Mouse (Mus musculus): ENCODE results near the gene Sult1a1. TPM values are rescaled to one million over a fixed set of nuclear protein-coding genes. Genes with fewer than 3 reads are reported as not detected.
A peak's percentile ranks its signal among the peaks of the same experiment; 100 is the strongest.

Gene Sult1a1
- polyA plus RNA-seq (2012; rRNA removed): 1.5 and 1.6 TPM in 2 replicates

DNA sequence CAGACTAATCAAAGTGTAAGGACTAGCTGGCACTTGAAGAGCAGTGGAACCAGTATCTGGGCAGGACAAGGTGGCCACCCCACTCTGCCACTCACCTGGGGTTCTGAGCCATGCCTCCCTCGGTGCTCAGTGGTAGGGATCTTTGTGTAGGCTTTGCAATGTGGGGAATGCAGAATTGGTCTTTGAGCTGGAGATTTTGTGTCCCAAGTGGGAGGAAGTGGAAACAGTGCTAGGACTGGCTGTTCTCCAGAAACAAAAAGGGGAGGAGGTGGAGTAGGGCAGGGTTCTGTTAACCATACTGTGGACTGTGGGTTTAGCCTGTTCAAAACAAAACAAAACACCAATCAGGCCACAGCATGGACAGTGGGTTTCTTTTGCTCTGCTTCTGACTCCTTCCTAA lies at the start of gene Sult1a1:
Sult1a1 (minus strand) TSS at position 226 of the 400 bp plus-strand sequence.
- TF ChIP-seq CTCF (IDR thresholded peaks at IDR 0.05; ENCODE audit: borderline replicate concordance, extremely low read depth, insufficient read depth, insufficient read length) (no peak), POLR2A (IDR thresholded peaks at IDR 0.05; ENCODE audit: borderline replicate concordance, extremely low read depth, insufficient read depth, insufficient read length, poor library complexity, severe bottlenecking) (no peak)
- DNase-seq (ENCODE audit: low read depth): no peak

DNA sequence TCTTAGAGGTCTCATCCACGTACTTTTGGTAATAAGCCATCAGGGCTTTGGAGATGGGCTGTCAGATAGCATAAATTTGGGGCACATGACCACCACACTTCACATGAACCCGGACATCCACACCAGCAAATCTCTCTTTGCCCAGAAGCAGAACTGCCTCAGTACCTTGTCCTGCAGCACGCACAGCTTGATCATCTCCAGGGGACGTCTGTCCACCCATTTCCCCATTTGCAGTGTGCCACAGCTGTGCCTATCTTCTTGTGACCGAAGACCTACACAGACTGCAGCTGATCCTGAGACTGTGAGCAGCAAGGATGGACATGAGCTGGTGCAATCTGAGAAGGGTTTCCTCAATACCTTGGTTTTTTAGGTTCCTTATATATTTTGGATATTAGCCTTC lies 49.4 kb upstream of the Sult1a1 start:
- TF ChIP-seq POLR2A (IDR thresholded peaks at IDR 0.05; ENCODE audit: borderline replicate concordance, extremely low read depth, insufficient read depth, insufficient read length, poor library complexity, severe bottlenecking) (no peak), CTCF (IDR thresholded peaks at IDR 0.05; ENCODE audit: borderline replicate concordance, extremely low read depth, insufficient read depth, insufficient read length) (no peak)
- no peak for DNase-seq (ENCODE audit: low read depth)

- TF ChIP-seq POLR2A (IDR thresholded peaks at IDR 0.05; ENCODE audit: borderline replicate concordance, extremely low read depth, insufficient read depth, insufficient read length, poor library complexity, severe bottlenecking): no peak
- DNase-seq (ENCODE audit: low read depth): no peak
Observed at GRCm38 (mm10) chr7:126725077-126725476, 48.8 kb upstream of the Sult1a1 start.

DNA sequence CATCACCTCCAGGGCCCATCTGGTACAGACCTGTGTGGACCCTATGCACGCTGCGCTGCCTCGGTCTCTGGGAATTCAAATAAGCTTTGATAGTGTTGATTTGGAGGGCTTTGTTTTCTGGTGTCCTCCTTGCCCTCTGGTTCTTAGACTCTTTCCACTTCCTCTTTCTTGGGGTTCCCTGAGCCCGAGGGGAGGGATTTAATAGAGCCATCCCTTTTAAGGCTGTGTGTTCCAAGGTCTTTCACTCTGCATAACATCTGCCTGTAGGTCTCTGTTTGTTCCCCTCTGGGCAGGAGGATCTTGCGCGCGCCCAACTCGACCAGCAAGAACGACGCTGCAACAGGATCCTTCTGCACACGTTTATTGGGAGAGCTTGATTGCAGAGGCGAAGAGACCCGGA lies 45.4 kb upstream of the Sult1a1 start:
- DNase-seq (ENCODE audit: low read depth): no peak

GRCm38 (mm10) chr7:126718787-126719337 lies 42.6 kb upstream of the Sult1a1 start:
- DNase-seq (ENCODE audit: low read depth): no peak
- no peak for TF ChIP-seq POLR2A (IDR thresholded peaks at IDR 0.05; ENCODE audit: borderline replicate concordance, extremely low read depth, insufficient read depth, insufficient read length, poor library complexity, severe bottlenecking)
- peak; percentile 15; the same call in 1 of the 2 replicates for TF ChIP-seq CTCF (IDR thresholded peaks at IDR 0.05; ENCODE audit: borderline replicate concordance, extremely low read depth, insufficient read depth, insufficient read length)

More for the DNA sequence above, 45.4 kb upstream of the Sult1a1 start:
- TF ChIP-seq CTCF (IDR thresholded peaks at IDR 0.05; ENCODE audit: borderline replicate concordance, extremely low read depth, insufficient read depth, insufficient read length): no peak
- TF ChIP-seq POLR2A (IDR thresholded peaks at IDR 0.05; ENCODE audit: borderline replicate concordance, extremely low read depth, insufficient read depth, insufficient read length, poor library complexity, severe bottlenecking): no peak

GRCm38 (mm10) chr7:126717566-126717965 lies 41.3 kb upstream of the Sult1a1 start:
- TF ChIP-seq POLR2A (IDR thresholded peaks at IDR 0.05; ENCODE audit: borderline replicate concordance, extremely low read depth, insufficient read depth, insufficient read length, poor library complexity, severe bottlenecking): no peak
- TF ChIP-seq CTCF (IDR thresholded peaks at IDR 0.05; ENCODE audit: borderline replicate concordance, extremely low read depth, insufficient read depth, insufficient read length): no peak
- DNase-seq (ENCODE audit: low read depth): no peak

DNA sequence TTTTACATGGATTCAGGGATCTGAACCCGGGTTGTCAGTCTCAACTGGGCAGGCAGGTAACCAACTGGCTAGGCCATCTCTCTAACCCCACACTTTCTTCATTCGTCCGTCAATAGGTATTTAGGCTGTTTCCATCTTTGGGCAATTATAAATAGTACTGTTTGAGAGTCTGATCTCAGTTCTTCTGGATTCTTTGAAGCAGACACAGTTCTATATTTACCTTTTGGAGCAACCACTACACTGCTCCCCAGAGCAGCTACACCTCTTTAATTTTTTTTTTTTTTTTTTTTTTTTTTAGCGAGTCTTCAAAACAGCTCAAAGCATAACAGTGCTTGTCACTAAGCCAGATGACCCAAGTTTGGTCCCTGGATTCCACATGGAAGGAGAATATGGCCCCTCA lies 39.4 kb upstream of the Sult1a1 start:
- DNase-seq (ENCODE audit: low read depth): no peak
- TF ChIP-seq CTCF (IDR thresholded peaks at IDR 0.05; ENCODE audit: borderline replicate concordance, extremely low read depth, insufficient read depth, insufficient read length) (no peak), POLR2A (IDR thresholded peaks at IDR 0.05; ENCODE audit: borderline replicate concordance, extremely low read depth, insufficient read depth, insufficient read length, poor library complexity, severe bottlenecking) (no peak)

GRCm38 (mm10) chr7:126711910-126712309 lies 35.7 kb upstream of the Sult1a1 start:
- TF ChIP-seq POLR2A (IDR thresholded peaks at IDR 0.05; ENCODE audit: borderline replicate concordance, extremely low read depth, insufficient read depth, insufficient read length, poor library complexity, severe bottlenecking): no peak
- TF ChIP-seq CTCF (IDR thresholded peaks at IDR 0.05; ENCODE audit: borderline replicate concordance, extremely low read depth, insufficient read depth, insufficient read length): no peak
- no peak for DNase-seq (ENCODE audit: low read depth)

DNA sequence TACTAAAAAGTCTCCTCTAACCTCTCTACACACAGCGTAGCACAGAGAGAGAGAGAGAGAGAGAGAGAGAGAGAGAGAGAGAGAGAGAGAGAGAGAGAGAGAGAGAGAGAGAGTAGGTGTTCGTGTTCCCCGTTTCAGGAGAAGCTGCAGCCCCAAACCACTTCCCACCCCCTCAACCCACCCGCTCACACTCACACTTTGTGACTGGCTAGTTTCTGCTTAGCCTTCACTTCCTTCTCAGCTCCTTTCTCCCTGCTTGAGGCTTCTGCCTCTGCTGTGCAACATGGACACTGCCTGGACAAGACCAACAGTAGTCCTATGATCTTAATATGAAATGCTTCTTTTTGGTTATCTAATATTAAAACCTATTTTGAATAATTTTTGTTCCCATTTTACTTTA lies 34.0 kb upstream of the Sult1a1 start:
- DNase-seq (ENCODE audit: low read depth): no peak
- TF ChIP-seq POLR2A (IDR thresholded peaks at IDR 0.05; ENCODE audit: borderline replicate concordance, extremely low read depth, insufficient read depth, insufficient read length, poor library complexity, severe bottlenecking) (no peak), CTCF (IDR thresholded peaks at IDR 0.05; ENCODE audit: borderline replicate concordance, extremely low read depth, insufficient read depth, insufficient read length) (no peak)

- TF ChIP-seq CTCF (IDR thresholded peaks at IDR 0.05; ENCODE audit: borderline replicate concordance, extremely low read depth, insufficient read depth, insufficient read length) (no peak), POLR2A (IDR thresholded peaks at IDR 0.05; ENCODE audit: borderline replicate concordance, extremely low read depth, insufficient read depth, insufficient read length, poor library complexity, severe bottlenecking) (no peak)
- DNase-seq (ENCODE audit: low read depth): no peak
Observed at GRCm38 (mm10) chr7:126708175-126708952, 32.1 kb upstream of the Sult1a1 start.

- DNase-seq (ENCODE audit: low read depth): no peak
- no peak for TF ChIP-seq CTCF (IDR thresholded peaks at IDR 0.05; ENCODE audit: borderline replicate concordance, extremely low read depth, insufficient read depth, insufficient read length)
- TF ChIP-seq POLR2A (IDR thresholded peaks at IDR 0.05; ENCODE audit: borderline replicate concordance, extremely low read depth, insufficient read depth, insufficient read length, poor library complexity, severe bottlenecking): no peak
Observed at GRCm38 (mm10) chr7:126707442-126708174, 31.4 kb upstream of the Sult1a1 start, which contains the start of gene Coro1a. Gene Coro1a (minus strand): TSS chr7:126707787.
